Mouse (Mus musculus) heart, postnatal 0 days (tissue): Measurements from ENCODE around the gene Praf2.

Experiments
- CTCF ChIP-seq: IDR thresholded peaks from 2 replicates; pipeline ENCODE4 v1.5.1; 2016; ENCODE audit warnings: antibody characterized with exemption, control low read depth, low read depth
- EP300 ChIP-seq: IDR thresholded peaks from 2 replicates; pipeline ENCODE4 v1.6.1; 2016; ENCODE audit warnings: antibody characterized with exemption, low read depth

DNA sequence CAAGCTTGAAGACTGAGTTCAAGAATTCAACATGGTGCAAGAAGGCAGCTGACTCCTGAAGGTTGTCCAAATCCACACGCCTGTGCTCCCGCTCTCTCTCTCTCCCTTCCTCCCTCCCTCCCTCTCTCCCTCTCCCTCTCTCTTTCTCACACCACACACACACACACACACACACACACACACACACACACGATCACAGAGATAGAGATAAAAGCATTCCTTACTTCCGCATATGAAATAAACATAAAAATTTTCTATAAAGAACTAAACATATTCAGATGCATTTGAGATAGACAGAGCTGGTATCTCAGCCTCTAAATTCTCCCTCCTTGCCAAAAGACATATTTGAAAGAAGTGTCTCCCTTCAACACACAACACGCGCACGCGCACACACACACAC lies 17.2 kb downstream of the Praf2 start:
- TF ChIP-seq CTCF (no peak), EP300 (no peak)
